Mouse (Mus musculus): ENCODE data around the gene Blm. TPM values are rescaled to one million over a fixed set of nuclear protein-coding genes. Genes with fewer than 3 reads are reported as not detected.

The Blm gene
- total RNA-seq (2014; fragmentation: Nextera tagmentation), result 110 and 139 TPM in 2 replicates
- total RNA-seq (2017), result 72.4 and 78.2 TPM in 2 replicates

DNA sequence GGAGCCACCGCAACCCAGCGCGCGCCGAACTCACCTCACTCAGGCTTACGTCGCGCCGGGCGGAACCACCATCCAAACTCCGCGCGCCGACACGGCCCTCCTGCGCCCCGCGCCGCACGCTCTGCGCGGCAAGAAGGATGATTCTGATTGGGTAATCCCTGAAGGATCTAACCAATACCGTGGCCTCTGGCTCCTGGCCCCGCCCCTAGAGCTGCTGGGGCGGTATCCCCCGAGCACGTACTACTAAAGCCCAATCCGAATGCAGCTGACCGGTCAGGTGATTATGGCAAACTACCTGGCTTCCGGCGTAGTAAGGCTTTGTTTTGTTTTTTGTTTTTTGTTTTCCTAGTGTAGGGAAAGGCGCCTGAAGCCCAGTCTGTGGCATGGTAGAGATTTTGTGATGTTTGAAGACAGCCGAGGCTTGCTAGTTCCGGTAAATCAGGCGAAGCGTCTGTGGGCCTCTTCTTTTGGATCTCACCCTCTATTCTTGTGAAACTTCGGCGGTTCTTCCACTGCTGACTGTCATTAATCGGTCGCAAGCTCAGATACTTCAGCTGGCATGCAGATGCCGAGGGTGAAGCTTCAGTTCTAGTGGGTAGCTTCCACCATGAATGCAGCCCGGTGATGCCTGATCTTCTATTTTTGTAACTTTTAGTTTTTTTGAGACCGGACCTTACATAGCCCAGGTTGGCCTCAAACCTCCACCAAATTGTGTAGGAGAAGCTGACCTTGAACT is at the start of gene Blm:
TSS of gene Blm (minus strand) at position 111 of the 736 bp plus-strand sequence.
- ATAC-seq (replicated peaks; ENCODE audit: low FRiP score, low TSS enrichment, poor library complexity, severe bottlenecking), result peak; percentile 95

DNA sequence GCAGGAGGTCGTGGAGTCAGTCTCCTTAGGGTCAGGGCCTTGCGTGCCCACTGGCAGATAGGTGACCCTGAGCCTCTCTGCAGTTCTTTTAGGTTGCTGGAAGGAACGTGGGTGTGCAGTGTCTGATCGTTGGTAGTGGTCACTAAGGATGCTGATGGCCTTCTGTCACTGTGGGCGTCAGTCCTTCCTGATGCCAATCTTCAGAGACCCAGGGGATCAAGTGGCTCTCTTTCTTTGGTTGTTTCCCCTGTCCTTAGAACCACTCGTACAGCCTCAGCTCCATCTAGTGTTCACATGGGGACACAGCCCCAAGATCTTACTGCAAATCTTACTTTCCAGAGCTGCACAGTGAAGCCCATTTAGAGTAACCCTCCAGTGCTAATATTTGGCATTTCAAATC is 49.1 kb upstream of the Blm start:
- ATAC-seq (replicated peaks; ENCODE audit: low FRiP score, low TSS enrichment, poor library complexity, severe bottlenecking), result 0 out of 2 replicates have a peak, but pooled peaks have one; percentile 59

DNA sequence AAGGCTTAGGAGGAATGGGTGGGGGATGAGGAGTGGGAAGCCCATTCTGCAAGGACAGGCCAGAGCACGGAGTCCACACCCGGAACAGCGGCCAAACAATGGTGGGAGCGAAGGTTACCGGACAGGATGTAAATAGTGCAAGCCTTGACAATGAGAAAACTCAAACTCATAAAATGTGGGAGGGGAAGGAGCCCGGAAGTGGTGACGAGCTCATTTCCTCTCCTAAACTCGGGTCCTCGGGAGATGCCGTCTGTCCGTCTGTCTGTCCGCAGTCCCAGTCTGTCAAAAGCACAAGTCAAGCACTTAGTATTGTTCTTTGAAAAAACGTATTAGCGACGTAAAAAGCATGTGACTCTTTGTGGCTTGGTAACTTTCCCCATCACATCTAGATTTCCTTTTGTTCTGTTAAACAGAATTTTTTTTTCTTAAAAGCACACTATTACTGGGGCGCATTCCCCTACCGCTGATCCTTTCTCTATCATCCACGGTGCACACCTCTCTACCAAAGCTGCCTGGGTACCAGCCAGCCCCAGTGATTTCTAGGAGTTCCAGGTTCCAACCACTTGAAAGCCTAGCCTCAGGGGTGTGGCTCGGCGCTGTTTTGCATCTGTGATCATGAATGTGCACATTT is 48.0 kb upstream of the Blm start:
- ATAC-seq (replicated peaks; ENCODE audit: low FRiP score, low TSS enrichment, poor library complexity, severe bottlenecking), result peak; percentile 50; the same call in 1 of the 2 replicates

DNA sequence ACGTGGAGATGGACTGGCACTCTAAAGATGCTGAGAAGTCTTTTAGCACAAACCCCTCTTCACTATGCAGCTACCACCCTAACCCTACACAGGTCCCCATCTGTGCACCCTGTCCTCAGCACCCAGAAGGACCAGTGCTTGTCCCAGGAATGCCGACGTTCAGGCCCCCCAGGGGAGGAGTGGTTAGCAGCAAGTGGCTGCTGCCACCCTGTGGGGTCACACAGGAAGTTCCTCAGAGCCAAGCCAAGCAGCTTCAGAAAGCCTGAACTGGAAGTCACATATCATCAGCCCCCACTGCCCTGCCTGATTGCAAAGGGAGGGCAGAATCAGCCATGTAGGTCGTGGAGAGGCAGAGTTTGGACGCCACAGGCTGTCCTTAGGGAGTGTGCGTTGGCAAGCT is 45.4 kb upstream of the Blm start:
- peak; percentile 35; the same call in 1 of the 2 replicates for ATAC-seq (replicated peaks; ENCODE audit: low FRiP score, low TSS enrichment, poor library complexity, severe bottlenecking)

DNA sequence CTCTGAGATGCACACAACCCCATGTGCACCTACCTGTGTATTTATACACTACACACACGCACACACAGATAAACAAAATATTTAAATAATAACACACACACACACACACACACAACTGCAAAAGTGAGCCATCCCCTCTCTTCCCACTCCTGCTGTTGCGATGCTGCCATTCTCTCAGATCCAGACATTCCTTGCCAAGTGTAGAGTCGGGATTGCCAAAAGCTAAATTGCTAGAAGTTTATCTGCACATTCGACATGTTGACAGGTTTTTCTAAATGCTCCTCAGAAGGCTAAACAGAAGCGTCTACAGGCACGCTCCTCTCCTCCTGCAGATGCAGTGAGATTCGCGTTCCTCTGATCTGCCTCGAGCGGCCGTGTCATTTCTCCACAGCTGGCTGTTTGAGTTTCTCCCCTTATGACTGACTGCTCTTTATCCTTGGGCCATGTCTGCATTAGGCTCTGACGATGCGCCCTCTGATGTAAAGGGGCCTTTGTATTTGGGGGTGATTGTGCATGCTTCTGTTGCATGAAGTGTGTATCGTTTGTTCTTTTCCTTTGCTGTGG is 42.6 kb upstream of the Blm start:
- no peak for ATAC-seq (replicated peaks; ENCODE audit: low FRiP score, low TSS enrichment, poor library complexity, severe bottlenecking)

DNA sequence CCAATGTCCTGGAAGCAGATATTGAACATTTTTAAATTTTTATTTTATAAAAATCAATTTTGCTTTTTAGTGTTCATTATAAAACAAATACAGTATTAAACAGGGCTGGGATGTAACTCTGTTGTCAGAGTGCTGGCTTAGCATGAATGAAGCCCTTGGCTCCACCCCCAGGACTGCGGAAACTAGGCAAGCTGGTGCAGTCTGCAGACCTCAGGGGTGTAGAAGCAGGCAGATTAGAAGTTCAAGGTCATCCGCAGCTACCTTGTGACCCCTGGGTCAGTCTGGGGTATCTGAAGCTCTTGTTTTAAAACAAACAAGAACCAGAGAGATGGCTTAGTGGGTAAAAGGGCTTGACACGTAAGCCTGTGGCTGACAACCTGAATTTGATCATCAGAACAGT is 41.7 kb upstream of the Blm start:
- no peak for ATAC-seq (replicated peaks; ENCODE audit: low FRiP score, low TSS enrichment, poor library complexity, severe bottlenecking)

DNA sequence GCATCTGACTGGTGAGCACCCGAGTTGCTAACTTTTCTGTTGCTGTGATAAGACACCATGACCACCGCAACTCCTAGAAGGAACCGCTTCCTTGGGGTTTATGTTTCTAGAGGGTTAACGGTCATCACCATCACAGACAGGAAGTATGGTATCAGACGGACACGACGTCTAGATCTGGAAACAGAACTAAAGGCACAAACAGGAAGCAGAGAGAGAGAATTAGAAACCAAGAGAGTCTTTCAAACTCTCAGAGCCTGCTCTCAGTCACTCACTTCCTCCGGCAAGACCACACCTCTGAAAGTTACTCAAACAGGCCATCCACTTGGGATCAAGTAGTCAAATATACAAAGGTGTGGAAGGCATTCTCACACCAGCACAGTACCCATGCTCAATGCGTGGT is 40.8 kb upstream of the Blm start:
- ATAC-seq (replicated peaks; ENCODE audit: low FRiP score, low TSS enrichment, poor library complexity, severe bottlenecking), result no peak

DNA sequence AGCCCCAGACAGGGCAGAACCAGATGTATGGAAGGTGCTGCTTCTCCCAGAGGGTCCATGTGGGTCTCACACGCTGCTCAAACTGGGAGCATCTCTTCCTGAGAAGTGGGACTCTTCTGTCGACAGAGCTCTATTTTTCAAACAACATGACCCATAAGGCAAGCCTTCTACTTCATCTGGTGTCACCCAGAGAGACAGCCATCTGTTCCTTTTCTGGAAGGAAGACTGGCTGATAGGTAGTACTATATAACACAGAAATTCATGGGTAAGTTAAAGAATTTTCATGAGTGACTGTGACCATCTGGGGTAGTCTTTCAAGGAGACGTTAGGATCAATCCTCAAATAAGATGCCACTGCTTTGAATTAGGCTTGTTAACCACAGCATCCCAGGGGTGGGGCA is 38.2 kb upstream of the Blm start:
- no peak for ATAC-seq (replicated peaks; ENCODE audit: low FRiP score, low TSS enrichment, poor library complexity, severe bottlenecking)

DNA sequence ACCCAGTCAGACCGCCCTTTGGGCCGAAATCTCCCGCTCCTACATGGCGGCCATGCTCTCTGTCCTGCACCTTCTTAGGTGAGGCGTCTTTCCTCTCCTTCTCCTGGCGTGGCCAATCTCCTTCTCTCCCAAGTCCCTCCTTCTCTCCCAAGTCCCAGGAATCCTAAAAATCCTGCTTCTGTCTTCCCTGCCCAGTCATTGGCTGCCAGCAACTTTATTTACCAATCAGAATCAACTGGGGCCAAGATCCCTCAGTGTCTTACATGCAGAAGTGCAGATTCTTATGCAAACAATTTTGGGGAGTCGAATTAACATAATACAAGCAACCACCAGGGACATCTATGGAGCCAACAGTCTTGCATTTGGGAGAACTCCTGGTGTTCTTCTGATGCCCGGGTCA is 33.1 kb upstream of the Blm start:
- no peak for ATAC-seq (replicated peaks; ENCODE audit: low FRiP score, low TSS enrichment, poor library complexity, severe bottlenecking)

DNA sequence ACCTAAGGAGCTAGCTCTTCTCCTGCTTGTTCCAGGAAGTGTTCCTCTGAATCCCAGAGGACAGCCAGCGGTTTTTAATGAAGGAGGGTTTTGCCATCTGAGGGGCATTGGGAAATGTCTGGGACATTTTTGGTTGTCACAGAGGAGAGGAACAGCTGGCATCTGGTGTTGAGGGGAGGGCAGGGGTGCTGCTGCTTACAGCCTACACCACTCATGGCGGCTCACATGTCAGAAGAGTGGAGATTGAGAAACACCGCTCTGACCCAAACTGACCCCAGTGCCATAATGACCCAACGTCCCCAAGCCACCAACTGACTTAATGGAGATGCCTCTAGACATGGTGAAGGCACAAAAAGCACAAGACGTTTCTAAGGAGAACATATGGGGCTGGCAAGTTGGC is 27.0 kb upstream of the Blm start:
- no peak for ATAC-seq (replicated peaks; ENCODE audit: low FRiP score, low TSS enrichment, poor library complexity, severe bottlenecking)

DNA sequence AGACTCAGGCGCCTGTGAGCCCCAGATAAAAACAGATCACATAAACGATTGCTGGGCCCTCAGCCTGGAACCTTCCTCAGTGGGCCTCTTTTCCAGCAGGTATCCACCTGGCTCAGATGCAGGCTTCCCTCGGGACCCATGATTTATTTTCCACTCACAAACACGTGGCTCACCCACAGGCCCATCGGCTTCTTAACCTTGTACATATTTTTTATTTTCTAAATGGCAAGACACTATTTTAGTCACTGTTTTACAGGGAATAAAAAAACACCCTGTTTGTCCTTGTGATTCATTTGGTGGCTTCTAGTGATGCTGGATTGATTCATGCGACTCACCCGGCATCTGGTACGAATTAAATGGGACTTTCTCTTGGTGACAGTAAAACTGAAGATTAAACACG is 26.4 kb upstream of the Blm start:
- ATAC-seq (replicated peaks; ENCODE audit: low FRiP score, low TSS enrichment, poor library complexity, severe bottlenecking), result no peak

DNA sequence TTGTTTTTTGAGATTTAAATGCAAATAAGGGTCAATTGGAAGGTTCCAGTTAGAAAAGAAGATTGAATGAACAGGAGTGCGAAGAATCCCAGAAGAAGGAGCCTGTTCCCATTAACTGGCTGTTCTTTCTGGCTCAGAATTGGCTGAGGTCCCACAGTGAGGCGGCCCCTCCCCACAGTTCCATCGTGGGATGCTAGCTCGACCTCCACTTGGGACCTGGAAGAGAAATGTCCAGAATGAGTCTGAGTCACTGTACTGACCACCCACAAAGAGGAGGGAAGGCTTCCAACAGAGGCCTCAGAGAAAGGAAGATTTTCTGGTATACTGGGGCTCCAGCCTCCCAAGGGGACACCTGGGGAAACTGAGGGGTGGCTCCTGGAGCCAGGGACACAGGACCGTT is 23.7 kb upstream of the Blm start:
- no peak for ATAC-seq (replicated peaks; ENCODE audit: low FRiP score, low TSS enrichment, poor library complexity, severe bottlenecking)

DNA sequence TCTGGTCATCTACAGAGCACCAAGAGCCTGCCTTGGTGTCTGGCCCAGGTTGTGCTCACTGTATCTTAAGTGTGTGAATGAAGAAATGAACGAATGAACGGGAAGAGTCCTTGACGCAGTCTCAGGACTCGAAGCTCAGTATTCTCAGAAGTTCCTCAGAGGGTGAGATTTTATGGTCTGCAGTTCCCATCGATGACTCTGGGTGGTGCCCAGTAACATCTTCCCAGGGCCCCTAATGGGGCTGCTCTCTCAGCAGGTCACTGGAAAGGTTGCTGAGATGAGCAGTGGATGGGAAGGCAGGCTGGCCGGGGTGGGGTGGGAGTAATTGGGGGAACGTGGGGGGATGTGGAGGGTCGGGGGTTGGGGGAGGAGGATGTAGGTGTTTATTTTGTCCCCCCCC is 23.2 kb upstream of the Blm start:
- no peak; the same call in 1 of the 2 replicates for ATAC-seq (replicated peaks; ENCODE audit: low FRiP score, low TSS enrichment, poor library complexity, severe bottlenecking)

DNA sequence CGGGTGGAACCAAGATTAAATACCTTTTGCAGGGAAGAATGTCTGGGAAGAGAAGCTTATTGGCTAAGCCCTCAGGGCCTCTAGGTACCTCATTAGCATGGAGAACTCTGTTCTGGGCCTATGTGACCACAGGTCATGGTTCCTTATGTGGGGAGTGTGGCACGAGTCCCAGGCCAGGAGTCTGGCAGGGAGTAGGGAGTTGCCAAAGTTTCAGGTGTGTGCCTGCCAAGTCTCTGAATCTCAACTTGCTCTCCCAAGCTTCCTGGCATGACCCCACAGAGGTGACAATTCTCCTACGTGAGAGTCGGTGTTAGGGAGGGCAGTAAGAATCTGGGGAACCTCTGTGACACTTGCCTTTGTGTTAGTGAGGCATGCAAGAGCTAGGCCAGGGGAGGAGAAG is 22.2 kb upstream of the Blm start:
- ATAC-seq (replicated peaks; ENCODE audit: low FRiP score, low TSS enrichment, poor library complexity, severe bottlenecking), result no peak

DNA sequence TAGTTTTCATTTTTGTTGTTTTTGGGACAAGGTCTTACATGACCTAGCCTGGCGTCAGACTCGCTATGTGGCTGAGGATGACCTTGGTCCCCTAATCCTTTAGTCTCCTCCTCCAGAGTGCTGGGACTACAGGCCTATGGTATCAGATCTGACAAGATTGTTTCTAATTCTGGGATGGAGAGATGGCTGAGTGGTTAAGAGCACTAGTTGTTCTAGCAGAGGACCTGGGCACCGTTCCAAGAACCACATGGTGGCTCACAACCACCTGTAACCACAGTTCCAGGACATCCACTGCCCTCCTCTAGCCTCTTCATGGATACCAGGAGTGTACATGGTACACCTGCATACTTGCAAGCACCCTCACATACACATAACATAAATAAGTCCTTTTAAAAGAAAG is 21.2 kb upstream of the Blm start:
- ATAC-seq (replicated peaks; ENCODE audit: low FRiP score, low TSS enrichment, poor library complexity, severe bottlenecking), result peak; percentile 33; the same call in 1 of the 2 replicates

DNA sequence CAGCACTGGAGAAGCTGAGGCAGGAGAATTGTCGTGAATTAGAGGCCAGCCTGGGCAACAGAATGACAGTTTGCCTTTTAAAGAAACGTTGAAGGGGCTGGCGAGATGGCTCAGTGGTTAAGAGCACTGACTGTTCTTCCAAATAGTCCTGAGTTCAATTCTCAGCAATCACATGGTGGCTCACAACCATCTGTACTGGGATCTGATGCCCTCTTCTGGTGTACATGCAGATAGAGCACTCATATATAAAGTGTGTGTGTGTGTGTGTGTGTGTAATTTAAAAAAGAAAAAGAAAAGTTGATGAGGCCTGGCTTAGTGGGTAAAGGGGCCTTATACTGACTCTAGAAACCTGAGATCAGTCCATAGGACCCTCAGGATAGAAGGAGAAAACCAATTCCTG is 20.2 kb upstream of the Blm start:
- no peak for ATAC-seq (replicated peaks; ENCODE audit: low FRiP score, low TSS enrichment, poor library complexity, severe bottlenecking)

DNA sequence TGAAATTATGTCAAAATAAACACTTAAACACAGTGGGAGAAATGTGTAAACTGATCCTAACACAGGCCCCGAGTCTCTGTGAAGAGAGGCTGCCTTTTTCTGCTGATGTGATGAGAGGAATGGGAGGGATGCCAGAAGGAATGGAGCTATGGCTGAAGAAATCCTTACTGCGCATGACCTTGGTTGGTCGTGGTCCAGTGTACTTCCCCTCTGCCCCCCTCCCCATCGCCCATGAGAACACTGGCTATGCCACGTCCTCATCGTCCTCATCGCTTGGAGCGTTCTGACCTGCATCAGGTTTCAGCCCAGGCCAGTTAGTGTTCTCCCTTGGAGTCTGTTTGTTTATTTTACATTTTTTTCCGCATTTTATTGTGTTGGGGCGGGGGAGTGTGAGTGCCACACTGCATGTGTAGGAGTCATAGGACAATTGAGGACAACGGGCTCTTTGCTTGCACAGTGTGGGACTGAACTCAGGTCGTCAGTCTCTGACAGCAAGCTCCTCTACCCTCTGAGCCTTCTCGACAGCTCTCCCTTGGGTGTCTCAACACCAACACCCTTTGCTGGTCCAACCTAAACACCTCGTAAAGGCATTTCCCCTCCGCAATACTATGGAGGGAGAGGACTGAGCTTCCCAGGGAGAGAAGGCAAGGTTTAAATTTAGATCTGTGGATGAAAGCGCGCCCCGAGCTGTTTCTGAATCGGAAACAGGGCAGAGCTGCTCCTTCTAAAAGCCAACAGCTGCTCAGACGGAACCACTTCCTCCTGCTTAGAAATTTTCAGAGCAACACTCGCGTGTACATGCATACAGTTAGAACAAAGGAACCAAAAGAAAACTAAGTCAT is 19.5 kb upstream of the Blm start:
- no peak for ATAC-seq (replicated peaks; ENCODE audit: low FRiP score, low TSS enrichment, poor library complexity, severe bottlenecking)

DNA sequence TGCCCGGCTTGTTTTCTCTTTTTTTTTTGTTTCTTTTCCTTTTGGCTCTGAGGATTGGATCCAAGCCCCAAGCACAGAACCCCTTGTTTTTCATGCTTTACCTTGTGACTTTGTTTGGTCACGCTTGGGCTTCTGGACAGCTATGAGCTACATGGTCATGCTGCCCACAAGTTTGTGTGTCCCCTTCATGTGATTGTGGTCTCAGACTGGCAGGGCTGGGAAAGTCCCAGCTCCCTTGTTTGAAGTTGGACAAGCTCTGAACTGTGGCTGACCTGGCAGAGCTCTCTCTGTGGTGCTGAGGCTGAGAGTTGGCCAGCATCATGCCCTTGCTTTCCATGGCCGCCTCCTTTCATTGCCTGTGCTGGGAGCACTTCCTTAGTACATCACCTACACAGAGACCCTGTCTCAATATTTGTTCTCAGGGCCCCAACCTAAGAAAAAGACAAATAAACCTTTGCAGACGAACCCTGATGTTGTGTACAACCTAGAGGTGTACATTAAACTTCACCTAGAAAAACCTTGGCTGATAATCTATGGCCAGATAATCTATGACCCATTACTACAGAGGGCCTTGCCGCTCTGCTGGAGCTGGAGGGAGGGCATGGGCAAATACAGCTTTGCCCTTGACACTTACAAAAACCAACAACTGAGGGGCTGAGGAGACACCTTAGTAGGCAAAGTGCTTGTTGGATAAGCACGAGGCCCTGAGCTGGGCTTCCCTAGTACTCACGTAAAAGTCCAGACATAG is 13.8 kb upstream of the Blm start:
- no peak for ATAC-seq (replicated peaks; ENCODE audit: low FRiP score, low TSS enrichment, poor library complexity, severe bottlenecking)

DNA sequence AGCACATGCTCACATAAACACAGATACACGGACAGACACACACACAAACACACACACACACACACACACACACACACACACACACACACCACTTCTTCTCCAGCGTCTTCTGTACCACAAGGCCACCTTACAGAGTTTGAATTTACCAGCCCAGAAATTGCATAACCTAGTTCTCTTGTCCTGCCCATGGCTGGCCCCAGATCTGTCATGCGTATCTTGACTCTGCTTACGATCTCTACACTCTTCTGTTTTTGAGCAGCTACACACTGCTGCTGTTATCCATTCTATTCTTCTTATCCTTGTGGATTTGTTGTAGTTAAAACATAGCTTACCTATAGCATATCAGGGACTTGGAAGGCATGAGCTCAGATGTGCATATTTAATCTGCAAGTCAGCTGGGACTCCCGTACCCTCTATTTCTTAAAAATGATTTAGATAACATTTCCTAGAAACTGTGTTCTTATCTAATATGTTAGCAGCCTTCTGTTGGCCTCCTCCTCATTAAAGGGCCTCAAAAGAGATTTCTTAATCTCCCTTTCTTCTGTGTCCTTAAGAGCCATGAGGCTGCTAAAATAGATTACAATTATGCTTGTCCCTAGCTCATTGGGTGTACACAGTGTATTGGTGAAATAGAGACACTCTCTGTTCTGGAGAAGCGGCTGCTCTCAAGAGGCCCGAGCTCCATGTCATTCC is 7.4 kb upstream of the Blm start:
- ATAC-seq (replicated peaks; ENCODE audit: low FRiP score, low TSS enrichment, poor library complexity, severe bottlenecking), result peak; percentile 90
